ENCODE assay signal across 9 mouse cellular contexts in genomic region chr4:135801543-135801942, GRCm38 (mm10). TPM values are rescaled to one million over a fixed set of nuclear protein-coding genes. Genes with fewer than 3 reads are reported as not detected.
DNase-seq lines count a peak whose midpoint lies in the region; ATAC-seq and TF ChIP-seq lines count a peak whose summit lies in the region.
"Had no signal": no experiment of that assay in that cellular context is flagged by ENCODE, and none has a peak within 500 bp of the region (broad histone marks: within the 10 kb centered on the region; RNA-seq: fewer than 3 reads in every experiment).

No protein-coding gene starts in this region.

- peak; percentile 76 for TF ChIP-seq CTCF in C2C12 (IDR thresholded peaks at IDR 0.05; ENCODE audit: control insufficient read depth, insufficient read depth, insufficient read length)
- TF ChIP-seq CTCF in thymus, adult 2 months (IDR thresholded peaks at IDR 0.05; ENCODE audit: borderline replicate concordance, control insufficient read depth, extremely low read depth, insufficient read depth, low read length, poor library complexity), result peak; percentile 84; the same call in 1 of the 2 replicates

- H3K9ac ChIP-seq in liver, embryonic 13.5 days, result no peak overlapping the region
- H3K9ac ChIP-seq: limb, embryonic 12.5 days had no signal

- H3K27ac ChIP-seq in liver, embryonic 13.5 days, result no peak overlapping the region
- no peak overlapping the region for H3K27ac ChIP-seq in thymus, adult 2 months (ENCODE audit: control insufficient read depth, insufficient read depth, low read length)
- H3K27ac ChIP-seq: limb, embryonic 12.5 days had no signal

- no peaks in the 10 kb centered on the region for H3K79me2 ChIP-seq in C2C12 (ENCODE audit: control insufficient read depth, insufficient read depth)

- WGBS in liver, embryonic 13.5 days (ENCODE audit: insufficient replicate concordance), result 24% methylated on average over 8 of the region's 8 CpGs
- WGBS in thymus, adult 2 months, result 22% methylated on average over 8 of the region's 8 CpGs

- no peaks in the 10 kb centered on the region for H3K79me3 ChIP-seq in C2C12 (ENCODE audit: low read depth)

- H3K4me2 ChIP-seq in liver, embryonic 13.5 days, result no peak overlapping the region
- H3K4me2 ChIP-seq: limb, embryonic 12.5 days had no signal

- ATAC-seq in liver, embryonic 13.5 days (ENCODE audit: low read depth), result no peak

- H3K27me3 ChIP-seq in C2C12 (ENCODE audit: control insufficient read depth, insufficient read depth, insufficient read length), result no peaks in the 10 kb centered on the region
- H3K27me3 ChIP-seq in liver, embryonic 13.5 days, result peaks cover 8% of the 10 kb centered on the region; the same call in 1 of the 2 replicates
- H3K27me3 ChIP-seq in thymus, adult 2 months (ENCODE audit: control insufficient read depth, insufficient read depth, low read length), result no peaks in the 10 kb centered on the region
- H3K27me3 ChIP-seq: limb, embryonic 12.5 days had no signal

- H3K36me3 ChIP-seq in C2C12 (ENCODE audit: control insufficient read depth, insufficient read depth), result no peaks in the 10 kb centered on the region
- no peaks in the 10 kb centered on the region for H3K36me3 ChIP-seq in liver, embryonic 13.5 days
- no peaks in the 10 kb centered on the region for H3K36me3 ChIP-seq in thymus, adult 2 months (ENCODE audit: control insufficient read depth, insufficient read depth, low read length)
- H3K36me3 ChIP-seq: limb, embryonic 12.5 days had no signal

- H3ac ChIP-seq in C2C12 (ENCODE audit: control insufficient read depth, insufficient read length, low read depth), result no peak overlapping the region

- no peaks in the 10 kb centered on the region for H3K9me3 ChIP-seq in liver, embryonic 13.5 days (replicated peaks)

- peak; percentile 95 for DNase-seq in adrenal gland, postnatal 10 days
- peak; percentile 81 for DNase-seq in embryo, embryonic 11.5 days (ENCODE audit: low read depth, low spot score)
- DNase-seq in heart, adult 8-10 months (ENCODE audit: low spot score), result peak; percentile 92
- peak; percentile 92 for DNase-seq in kidney, postnatal 14 days
- DNase-seq in liver, embryonic 13.5 days, result peak; percentile 65
- DNase-seq in ovary, adult 18-20 months (ENCODE audit: low spot score), result peak; percentile 63
- peak; percentile 82 for DNase-seq in thymus, adult 2 months

- TF ChIP-seq POLR2A in thymus, adult 2 months (IDR thresholded peaks at IDR 0.05; ENCODE audit: control insufficient read depth, extremely low read depth, insufficient read depth, low read length, poor library complexity), result no peak

- H3K4me1 ChIP-seq in liver, embryonic 13.5 days (replicated peaks), result peaks cover 12% of the 10 kb centered on the region
- no peaks in the 10 kb centered on the region for H3K4me1 ChIP-seq in thymus, adult 2 months (replicated peaks; ENCODE audit: control insufficient read depth, insufficient read depth, low read length)

- no peak overlapping the region for H3K4me3 ChIP-seq in C2C12 (ENCODE audit: insufficient read depth, poor library complexity, severe bottlenecking)
- no peak overlapping the region for H3K4me3 ChIP-seq in liver, embryonic 13.5 days (replicated peaks)
- H3K4me3 ChIP-seq in thymus, adult 2 months (ENCODE audit: control insufficient read depth, insufficient read depth, low read length), result no peak overlapping the region
- H3K4me3 ChIP-seq: limb, embryonic 12.5 days had no signal

TF ChIP-seq in C2C12, 6 proteins besides CTCF, POLR2A, EP300 and RAD21:
- no peak for TF ChIP-seq MYOG (IDR thresholded peaks at IDR 0.05; ENCODE audit: control insufficient read depth, extremely low read depth, insufficient read length)
- TF ChIP-seq USF1 (IDR thresholded peaks at IDR 0.05; ENCODE audit: low read depth), result no peak
- no peak for TF ChIP-seq CEBPB (IDR thresholded peaks at IDR 0.05; ENCODE audit: low read depth)
- TF ChIP-seq MYOD1 (IDR thresholded peaks at IDR 0.05; ENCODE audit: control insufficient read depth, insufficient read length, low read depth), result no peak
- TF ChIP-seq MAX (IDR thresholded peaks at IDR 0.05), result no peak
- no peak for TF ChIP-seq FOSL1 (IDR thresholded peaks at IDR 0.05; ENCODE audit: insufficient read depth, low read length, poor library complexity, severe bottlenecking)

RNA-seq across cellular contexts. Expression of gene Myom3, which starts 42.0 kb away (rescaled TPM):
- 0.40 TPM for polyA plus RNA-seq in C2C12 (2012; fragmentation: generic; extraction: Trizol)
- total RNA-seq in adrenal gland, postnatal 10 days (2021), result 10 to 100 TPM in 1 of 2 experiments, 1 to 10 TPM in 1; 4.2 to 15.1 TPM
- total RNA-seq in heart, adult 8-10 months (2022), result 1 to 10 TPM in 3 of 4 experiments, under 1 TPM in 1; 0.84 to 2.7 (median 1.6) TPM
- 0.08 and 0.20 TPM in 2 replicates for polyA plus RNA-seq in liver, embryonic 13.5 days (2015; fragmentation: Nextera tagmentation; extraction: Ambion mirVana)
- polyA plus RNA-seq in thymus, adult 2 months (2012; rRNA removed), result 0.08 and 0.13 TPM in 2 replicates

RNA-seq across cellular contexts. Expression of gene Srsf10, which starts 54.0 kb away (rescaled TPM):
- 37.2 TPM for polyA plus RNA-seq in C2C12 (2012; fragmentation: generic; extraction: Trizol)
- 100 to 1,000 TPM in 1 of 2 experiments, 10 to 100 TPM in 1; 94.0 to 117 TPM for total RNA-seq in adrenal gland, postnatal 10 days (2021)
- total RNA-seq in heart, adult 8-10 months (2022), result 10 to 100 TPM; 33.2 to 42.3 (median 37.9) TPM
- 119 and 147 TPM in 2 replicates for polyA plus RNA-seq in liver, embryonic 13.5 days (2015; fragmentation: Nextera tagmentation; extraction: Ambion mirVana)
- polyA plus RNA-seq in thymus, adult 2 months (2012; rRNA removed), result 194 and 220 TPM in 2 replicates
